Mouse (Mus musculus) lung, embryonic 16.5 days (tissue): Measurements from ENCODE around the gene Mdm4. TPM values are rescaled to one million over a fixed set of nuclear protein-coding genes. Genes with fewer than 3 reads are reported as not detected.

Source experiments
- ATAC-seq: fragments of 200-750 bp; cut with Nextera tagmentation; 2 replicates; pipeline ENCODE4 v1.8.0; 2017; ENCODE audit warnings: low read depth, mild to moderate bottlenecking, moderate library complexity
- H3K27ac ChIP-seq: fragments of 300-500 bp; sonication (generic); 2 replicates; pipeline ENCODE4 v1.5.1; 2014; ENCODE audit warnings: mild to moderate bottlenecking, control low read depth, low read length
- H3K27me3 ChIP-seq: fragments of 300-500 bp; sonication (generic); 2 replicates; pipeline ENCODE4 v1.6.1; 2014; ENCODE audit warnings: low read depth, low read length, mixed read lengths; ENCODE audit not compliant: control insufficient read depth, insufficient read depth
- H3K36me3 ChIP-seq: fragments of 300-500 bp; sonication (generic); 2 replicates; pipeline ENCODE4 v1.6.1; 2014; ENCODE audit warnings: low read length; ENCODE audit not compliant: control insufficient read depth, insufficient read depth
- H3K4me1 ChIP-seq: fragments of 300-500 bp; sonication (generic); replicated peaks from 2 replicates; pipeline ENCODE4 v1.6.1; 2014; ENCODE audit warnings: low read length, mixed read lengths; ENCODE audit not compliant: control insufficient read depth, insufficient read depth
- H3K4me2 ChIP-seq: fragments of 300-500 bp; sonication (generic); 2 replicates; pipeline ENCODE4 v1.6.1; 2014; ENCODE audit warnings: low read depth, low read length, control low read depth
- H3K4me3 ChIP-seq: fragments of 300-500 bp; sonication (generic); 2 replicates; pipeline ENCODE4 v1.5.1; 2014; ENCODE audit warnings: mild to moderate bottlenecking, low read length, control low read depth
- H3K9ac ChIP-seq: fragments of 300-500 bp; sonication (generic); 2 replicates; pipeline ENCODE4 v1.6.1; 2014; ENCODE audit warnings: low read length, control low read depth
- H3K9me3 ChIP-seq: fragments of 300-500 bp; sonication (generic); 2 replicates; pipeline ENCODE4 v1.6.1; 2016; ENCODE audit warnings: low read length; ENCODE audit not compliant: control insufficient read depth
- WGBS: fragments of 180-500 bp; shearing (Covaris S2); extraction: QIAGEN DNeasy Blood & Tissue Kit; methylation state at CpG from one replicate; pipeline ENCODE4 v1.1.7; 2014; 5-methylcytosine and 5-hydroxymethylcytosine counted together
- polyA plus RNA-seq: library from polyadenylated mRNA; unstranded; fragments of >200 nt; fragmentation: Nextera tagmentation; extraction: Ambion mirVana; gene quantifications from 2 replicates; pipeline ENCODE4 v1.2.1, GENCODE M21; 2015

Mdm4 gene
- polyA plus RNA-seq, 1 experiment from 2014 or later = 33.4 TPM

- no peaks in the 10 kb centered on the region for H3K4me1 ChIP-seq
- H3K4me3 ChIP-seq = no peak overlapping the region
- no peak overlapping the region for H3K9ac ChIP-seq
- H3K36me3 ChIP-seq = no peaks in the 10 kb centered on the region
- no peaks in the 10 kb centered on the region for H3K27me3 ChIP-seq
- ATAC-seq = no peak
- H3K4me2 ChIP-seq = no peak overlapping the region
- no peak overlapping the region for H3K27ac ChIP-seq
- WGBS = 68% methylated on average over 8 of the region's 8 CpGs
- H3K9me3 ChIP-seq = no peaks in the 10 kb centered on the region
These were observed 91.4 kb downstream of the Mdm4 start for GRCm38 (mm10) chr1:132938975-132939374.

GRCm38 (mm10) chr1:132937296-132938030 is 92.9 kb downstream of the Mdm4 start:
- 82% methylated on average over 26 of the region's 26 CpGs for WGBS
- H3K9ac ChIP-seq = no peak overlapping the region
- no peaks in the 10 kb centered on the region for H3K27me3 ChIP-seq
- no peaks in the 10 kb centered on the region for H3K4me1 ChIP-seq
- H3K4me3 ChIP-seq = no peak overlapping the region
- no peak for ATAC-seq
- no peaks in the 10 kb centered on the region for H3K9me3 ChIP-seq
- H3K36me3 ChIP-seq = no peaks in the 10 kb centered on the region
- no peak overlapping the region for H3K27ac ChIP-seq
- H3K4me2 ChIP-seq = no peak overlapping the region

- H3K4me3 ChIP-seq = no peak overlapping the region
- 30% methylated on average over 7 of the region's 7 CpGs for WGBS
- H3K4me2 ChIP-seq = no peak overlapping the region
- no peak overlapping the region for H3K9ac ChIP-seq
- H3K27ac ChIP-seq = no peak overlapping the region
- H3K4me1 ChIP-seq = no peaks in the 10 kb centered on the region
- no peaks in the 10 kb centered on the region for H3K27me3 ChIP-seq
- H3K36me3 ChIP-seq = no peaks in the 10 kb centered on the region
- no peaks in the 10 kb centered on the region for H3K9me3 ChIP-seq
- ATAC-seq = no peak
These were observed 95.5 kb downstream of the Mdm4 start for GRCm38 (mm10) chr1:132934856-132935255.

DNA sequence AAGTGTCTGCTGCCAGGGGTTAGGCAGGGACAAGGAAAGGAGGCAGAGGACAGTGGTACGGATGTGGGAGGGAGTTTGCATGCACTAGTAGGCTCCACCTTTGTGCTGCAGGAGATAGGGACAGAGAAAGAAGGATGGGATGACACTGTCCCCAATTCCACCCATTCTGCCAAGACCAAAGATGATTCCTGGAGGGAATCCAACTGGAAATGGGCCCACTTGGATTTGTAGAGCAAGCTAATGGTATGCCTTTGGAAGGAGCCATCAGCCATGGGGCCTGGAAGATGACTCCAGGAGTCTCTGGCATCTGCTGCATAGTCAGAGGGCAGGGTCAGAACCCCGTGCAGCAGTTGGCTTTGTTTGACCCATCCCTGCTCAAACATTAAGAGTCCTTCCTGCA is 97.9 kb downstream of the Mdm4 start:
- Histone ChIP-seq H3K4me1 (no peaks in the 10 kb centered on the region), H3K27me3 (no peaks in the 10 kb centered on the region), H3K36me3 (no peaks in the 10 kb centered on the region), H3K9ac (no peak overlapping the region), H3K4me3 (no peak overlapping the region), H3K27ac (no peak overlapping the region), H3K4me2 (no peak overlapping the region), H3K9me3 (no peaks in the 10 kb centered on the region)
- ATAC-seq = no peak
- WGBS = 48% methylated on average over 2 of the region's 2 CpGs

GRCm38 (mm10) chr1:132930291-132930690 is 100.1 kb downstream of the Mdm4 start:
- no peak overlapping the region for H3K27ac ChIP-seq
- no peak overlapping the region for H3K4me3 ChIP-seq
- H3K9ac ChIP-seq = no peak overlapping the region
- H3K36me3 ChIP-seq = no peaks in the 10 kb centered on the region
- 72% methylated on average over 4 of the region's 4 CpGs for WGBS
- H3K27me3 ChIP-seq = no peaks in the 10 kb centered on the region
- no peak for ATAC-seq
- no peaks in the 10 kb centered on the region for H3K9me3 ChIP-seq
- no peaks in the 10 kb centered on the region for H3K4me1 ChIP-seq
- no peak overlapping the region for H3K4me2 ChIP-seq

- Histone ChIP-seq H3K27me3 (no peaks in the 10 kb centered on the region), H3K9me3 (no peaks in the 10 kb centered on the region), H3K4me2 (no peak overlapping the region), H3K36me3 (no peaks in the 10 kb centered on the region), H3K4me3 (no peak overlapping the region), H3K4me1 (no peaks in the 10 kb centered on the region), H3K9ac (no peak overlapping the region), H3K27ac (no peak overlapping the region)
- 50% methylated on average over 3 of the region's 3 CpGs for WGBS
- ATAC-seq = no peak
These were observed 101.5 kb downstream of the Mdm4 start for GRCm38 (mm10) chr1:132928907-132929250.

GRCm38 (mm10) chr1:132928032-132928906 is 102.1 kb downstream of the Mdm4 start:
- no peaks in the 10 kb centered on the region for H3K9me3 ChIP-seq
- no peaks in the 10 kb centered on the region for H3K4me1 ChIP-seq
- H3K27me3 ChIP-seq = no peaks in the 10 kb centered on the region
- H3K36me3 ChIP-seq = no peaks in the 10 kb centered on the region
- H3K4me2 ChIP-seq = no peak overlapping the region
- ATAC-seq = no peak
- 36% methylated on average over 19 of the region's 19 CpGs for WGBS
- no peak overlapping the region for H3K27ac ChIP-seq
- no peak overlapping the region for H3K9ac ChIP-seq
- no peak overlapping the region for H3K4me3 ChIP-seq

DNA sequence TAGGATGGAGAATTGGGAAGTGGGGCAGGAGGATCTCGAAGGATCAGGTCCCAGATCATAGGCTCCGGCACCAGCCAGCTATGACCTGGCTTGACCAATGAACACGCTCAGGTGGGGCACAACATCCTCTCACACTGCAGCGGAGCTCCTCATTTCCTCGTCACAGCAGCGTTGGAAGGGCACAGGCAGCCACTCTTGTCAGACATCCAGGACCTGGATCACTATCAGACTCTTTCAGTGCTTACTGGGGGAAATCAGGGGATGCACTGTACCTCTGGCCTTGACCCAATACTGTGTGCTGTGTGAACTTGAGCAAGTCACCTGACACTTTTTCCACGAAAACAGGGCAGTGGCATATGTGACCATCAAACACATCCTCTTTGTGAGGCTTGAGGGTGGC is 105.1 kb downstream of the Mdm4 start:
- WGBS = 74% methylated on average over 7 of the region's 7 CpGs
- Histone ChIP-seq H3K27ac (no peak overlapping the region), H3K9ac (no peak overlapping the region), H3K36me3 (no peaks in the 10 kb centered on the region), H3K4me3 (no peak overlapping the region), H3K9me3 (no peaks in the 10 kb centered on the region), H3K27me3 (no peaks in the 10 kb centered on the region), H3K4me1 (no peaks in the 10 kb centered on the region), H3K4me2 (no peak overlapping the region)
- no peak for ATAC-seq

GRCm38 (mm10) chr1:132922257-132922656 is 108.1 kb downstream of the Mdm4 start:
- H3K27ac ChIP-seq = no peak overlapping the region
- H3K9me3 ChIP-seq = no peaks in the 10 kb centered on the region
- H3K4me3 ChIP-seq = no peak overlapping the region
- H3K27me3 ChIP-seq = no peaks in the 10 kb centered on the region
- H3K36me3 ChIP-seq = no peaks in the 10 kb centered on the region
- H3K4me1 ChIP-seq = peaks cover 4% of the 10 kb centered on the region; the same call in 1 of the 2 replicates
- H3K4me2 ChIP-seq = no peak overlapping the region
- H3K9ac ChIP-seq = no peak overlapping the region
- 90% methylated on average over 9 of the region's 9 CpGs for WGBS
- no peak for ATAC-seq
